Mouse (Mus musculus) heart, embryonic 12.5 days (tissue): Measurements from ENCODE around the gene Sgsm2. TPM values are rescaled to one million over a fixed set of nuclear protein-coding genes. Genes with fewer than 3 reads are reported as not detected.

Source experiments
- ATAC-seq: fragments of 200-750 bp; cut with Nextera tagmentation; 2 replicates; pipeline ENCODE4 v1.8.0; 2017; ENCODE audit warnings: moderate TSS enrichment, moderate library complexity; ENCODE audit not compliant: insufficient number of reproducible peaks, low FRiP score
- H3K27ac ChIP-seq: fragments of 300-500 bp; sonication (generic); 2 replicates; pipeline ENCODE4 v1.5.1; 2016; ENCODE audit warnings: mild to moderate bottlenecking, moderate library complexity; ENCODE audit not compliant: poor library complexity, severe bottlenecking
- H3K27me3 ChIP-seq: fragments of 300-500 bp; sonication (generic); replicated peaks from 2 replicates; pipeline ENCODE4 v1.6.1; 2016; ENCODE audit warnings: mild to moderate bottlenecking, moderate library complexity
- H3K36me3 ChIP-seq: fragments of 300-500 bp; sonication (generic); 2 replicates; pipeline ENCODE4 v1.6.1; 2016; ENCODE audit warnings: mild to moderate bottlenecking, moderate library complexity
- H3K4me1 ChIP-seq: fragments of 300-500 bp; sonication (generic); replicated peaks from 2 replicates; pipeline ENCODE4 v1.6.1; 2016; ENCODE audit warnings: mild to moderate bottlenecking
- H3K4me2 ChIP-seq: fragments of 300-500 bp; sonication (generic); 2 replicates; pipeline ENCODE4 v1.6.1; 2016; ENCODE audit warnings: mild to moderate bottlenecking, moderate library complexity
- H3K4me3 ChIP-seq: fragments of 300-500 bp; sonication (generic); 2 replicates; pipeline ENCODE4 v1.5.1; 2016; ENCODE audit warnings: mild to moderate bottlenecking
- H3K9ac ChIP-seq: fragments of 300-500 bp; sonication (generic); 2 replicates; pipeline ENCODE4 v1.6.1; 2016; ENCODE audit warnings: mild to moderate bottlenecking, moderate library complexity
- H3K9me3 ChIP-seq: fragments of 300-500 bp; sonication (generic); replicated peaks from 2 replicates; pipeline ENCODE4 v1.6.1; 2016; ENCODE audit warnings: mild to moderate bottlenecking, moderate library complexity
- WGBS: fragments of 180-500 bp; shearing (Covaris S2); methylation state at CpG from one replicate; pipeline ENCODE4 v1.1.7; 2016; 5-methylcytosine and 5-hydroxymethylcytosine counted together
- polyA plus RNA-seq: library from polyadenylated mRNA; unstranded; fragments of >200 nt; fragmentation: Nextera tagmentation; extraction: Ambion mirVana; gene quantifications from 2 replicates; pipeline ENCODE4 v1.2.1, GENCODE M21; 2016

The Sgsm2 gene
- polyA plus RNA-seq, 1 experiment from 2014 or later, result 6.6 TPM

GRCm38 (mm10) chr11:74881979-74882378 lies 14.9 kb downstream of the Sgsm2 start:
- Histone ChIP-seq H3K36me3 (peaks cover 3% of the 10 kb centered on the region; the same call in 1 of the 2 replicates), H3K4me1 (peaks cover 14% of the 10 kb centered on the region), H3K9ac (no peak overlapping the region; the same call in 1 of the 2 replicates), H3K27ac (no peak overlapping the region), H3K4me3 (no peak overlapping the region), H3K27me3 (no peaks in the 10 kb centered on the region), H3K9me3 (no peaks in the 10 kb centered on the region), H3K4me2 (peak overlapping the region; percentile 39)
- 42% methylated on average over 14 of the region's 14 CpGs for WGBS
- no peak for ATAC-seq

- Histone ChIP-seq H3K9me3 (no peaks in the 10 kb centered on the region), H3K27ac (no peak overlapping the region), H3K9ac (no peak overlapping the region), H3K4me1 (peaks cover 21% of the 10 kb centered on the region), H3K4me2 (no peak overlapping the region), H3K36me3 (peaks cover 3% of the 10 kb centered on the region; the same call in 1 of the 2 replicates), H3K27me3 (no peaks in the 10 kb centered on the region), H3K4me3 (no peak overlapping the region)
- WGBS, result 71% methylated on average over 9 of the region's 9 CpGs
- ATAC-seq, result no peak
These were observed 15.9 kb downstream of the Sgsm2 start for GRCm38 (mm10) chr11:74880999-74881398.

GRCm38 (mm10) chr11:74876801-74877200 lies 20.1 kb downstream of the Sgsm2 start:
- no peaks in the 10 kb centered on the region for H3K36me3 ChIP-seq
- peak overlapping the region; percentile 19; the same call in 1 of the 2 replicates for H3K4me3 ChIP-seq
- no peak overlapping the region for H3K9ac ChIP-seq
- H3K27ac ChIP-seq, result no peak overlapping the region
- H3K9me3 ChIP-seq, result no peaks in the 10 kb centered on the region
- peak overlapping the region; percentile 50 for H3K4me2 ChIP-seq
- no peaks in the 10 kb centered on the region for H3K27me3 ChIP-seq
- WGBS, result 5% methylated on average over 9 of the region's 9 CpGs
- 0 out of 2 replicates have a peak, but pooled peaks have one; percentile 15 for ATAC-seq
- peaks cover 41% of the 10 kb centered on the region for H3K4me1 ChIP-seq

GRCm38 (mm10) chr11:74874630-74875029 lies 22.2 kb downstream of the Sgsm2 start:
- Histone ChIP-seq H3K36me3 (no peaks in the 10 kb centered on the region), H3K9ac (no peak overlapping the region), H3K9me3 (no peaks in the 10 kb centered on the region), H3K4me1 (peaks cover 42% of the 10 kb centered on the region), H3K27me3 (no peaks in the 10 kb centered on the region), H3K4me3 (no peak overlapping the region), H3K27ac (no peak overlapping the region), H3K4me2 (no peak overlapping the region)
- 65% methylated on average over 3 of the region's 3 CpGs for WGBS
- no peak for ATAC-seq

- WGBS, result 31% methylated on average over 12 of the region's 12 CpGs
- no peaks in the 10 kb centered on the region for H3K27me3 ChIP-seq
- H3K4me3 ChIP-seq, result no peak overlapping the region
- peaks cover 11% of the 10 kb centered on the region; the same call in 1 of the 2 replicates for H3K36me3 ChIP-seq
- H3K9me3 ChIP-seq, result no peaks in the 10 kb centered on the region
- peak overlapping the region; percentile 32; the same call in 1 of the 2 replicates for H3K9ac ChIP-seq
- no peak overlapping the region; the same call in 1 of the 2 replicates for H3K4me2 ChIP-seq
- ATAC-seq, result no peak
- H3K4me1 ChIP-seq, result peaks cover 33% of the 10 kb centered on the region
- peak overlapping the region; percentile 31; the same call in 1 of the 2 replicates for H3K27ac ChIP-seq
These were observed 25.8 kb downstream of the Sgsm2 start for GRCm38 (mm10) chr11:74870991-74871622.

GRCm38 (mm10) chr11:74870544-74870943 lies 26.3 kb downstream of the Sgsm2 start:
- H3K9ac ChIP-seq, result no peak overlapping the region
- no peak for ATAC-seq

GRCm38 (mm10) chr11:74869603-74870002 lies 27.3 kb downstream of the Sgsm2 start:
- Histone ChIP-seq H3K4me2 (no peak overlapping the region), H3K27me3 (no peaks in the 10 kb centered on the region), H3K36me3 (peaks cover 11% of the 10 kb centered on the region), H3K4me1 (peaks cover 25% of the 10 kb centered on the region), H3K9me3 (no peaks in the 10 kb centered on the region), H3K9ac (no peak overlapping the region), H3K4me3 (no peak overlapping the region), H3K27ac (no peak overlapping the region)
- no peak for ATAC-seq
- WGBS, result 78% methylated on average over 6 of the region's 6 CpGs

More at GRCm38 (mm10) chr11:74870544-74870943, 26.3 kb downstream of the Sgsm2 start:
- 70% methylated on average over 4 of the region's 4 CpGs for WGBS
- Histone ChIP-seq H3K4me3 (no peak overlapping the region), H3K27me3 (no peaks in the 10 kb centered on the region), H3K36me3 (peaks cover 11% of the 10 kb centered on the region; the same call in 1 of the 2 replicates), H3K9me3 (no peaks in the 10 kb centered on the region), H3K27ac (no peak overlapping the region), H3K4me1 (peaks cover 33% of the 10 kb centered on the region), H3K4me2 (no peak overlapping the region)

- no peak overlapping the region for H3K9ac ChIP-seq
- 85% methylated on average over 13 of the region's 13 CpGs for WGBS
- no peak overlapping the region for H3K4me3 ChIP-seq
- peaks cover 32% of the 10 kb centered on the region for H3K4me1 ChIP-seq
- H3K27ac ChIP-seq, result no peak overlapping the region
- no peaks in the 10 kb centered on the region for H3K9me3 ChIP-seq
- no peak for ATAC-seq
- H3K36me3 ChIP-seq, result peaks cover 11% of the 10 kb centered on the region
- no peak overlapping the region for H3K4me2 ChIP-seq
- H3K27me3 ChIP-seq, result no peaks in the 10 kb centered on the region
These were observed 28.7 kb downstream of the Sgsm2 start for GRCm38 (mm10) chr11:74868046-74868760.

- 92% methylated on average over 2 of the region's 2 CpGs for WGBS
- H3K4me3 ChIP-seq, result no peak overlapping the region
- peaks cover 35% of the 10 kb centered on the region for H3K4me1 ChIP-seq
- H3K27me3 ChIP-seq, result no peaks in the 10 kb centered on the region
- H3K4me2 ChIP-seq, result no peak overlapping the region
- H3K9me3 ChIP-seq, result no peaks in the 10 kb centered on the region
- no peak for ATAC-seq
- no peak overlapping the region for H3K27ac ChIP-seq
- H3K36me3 ChIP-seq, result peaks cover 11% of the 10 kb centered on the region
- no peak overlapping the region for H3K9ac ChIP-seq
These were observed 29.7 kb downstream of the Sgsm2 start for GRCm38 (mm10) chr11:74867181-74867580.

GRCm38 (mm10) chr11:74866640-74867039 lies 30.2 kb downstream of the Sgsm2 start:
- no peak overlapping the region for H3K27ac ChIP-seq
- no peak overlapping the region for H3K4me2 ChIP-seq
- whole genome bisulfite sequencing, result 74% methylated on average over 4 of the region's 4 CpGs
- H3K4me1 ChIP-seq, result peaks cover 36% of the 10 kb centered on the region
- no peak overlapping the region for H3K4me3 ChIP-seq
- H3K9me3 ChIP-seq, result no peaks in the 10 kb centered on the region
- peaks cover 11% of the 10 kb centered on the region for H3K36me3 ChIP-seq
- H3K9ac ChIP-seq, result no peak overlapping the region
- no peak for ATAC-seq
- H3K27me3 ChIP-seq, result no peaks in the 10 kb centered on the region

GRCm38 (mm10) chr11:74865252-74865651 lies 31.6 kb downstream of the Sgsm2 start:
- peaks cover 30% of the 10 kb centered on the region for H3K4me1 ChIP-seq
- no peak overlapping the region for H3K9ac ChIP-seq
- peaks cover 11% of the 10 kb centered on the region for H3K36me3 ChIP-seq
- ATAC-seq, result no peak
- H3K4me3 ChIP-seq, result no peak overlapping the region
- 79% methylated on average over 9 of the region's 9 CpGs for WGBS
- H3K9me3 ChIP-seq, result no peaks in the 10 kb centered on the region
- no peak overlapping the region for H3K27ac ChIP-seq
- H3K27me3 ChIP-seq, result no peaks in the 10 kb centered on the region
- no peak overlapping the region for H3K4me2 ChIP-seq
